Mouse (Mus musculus): ENCODE results near the gene Iqce.
"Not testable (repeated sequence)": the region's sequence is repeated elsewhere in the genome, so short reads cannot be mapped to it uniquely, and the experiment has no call there.

GRCm38 (mm10) chr5:140672603-140673002 lies 29.6 kb downstream of the Iqce start:
- not testable (repeated sequence) for TF ChIP-seq CTCF (IDR thresholded peaks at IDR 0.05; ENCODE audit: control insufficient read depth, insufficient read depth, insufficient read length); FOSL1 (IDR thresholded peaks at IDR 0.05; ENCODE audit: insufficient read depth, low read length, poor library complexity, severe bottlenecking); CEBPB (IDR thresholded peaks at IDR 0.05; ENCODE audit: low read depth); USF1 (IDR thresholded peaks at IDR 0.05; ENCODE audit: low read depth)

All from C2C12 (cell line).